Mouse (Mus musculus) Patski (cell line): ENCODE results near the gene Eln. TPM values are rescaled to one million over a fixed set of nuclear protein-coding genes. Genes with fewer than 3 reads are reported as not detected.

Experiments used
- ATAC-seq: fragments of 100-300 bp; one replicate; pipeline ENCODE4 v1.8.0; 2021
- CTCF ChIA-PET: fragments of 350-600 bp; sonication (Branson Sonifier 250); formaldehyde crosslinking; loops from one replicate; lab custom pipeline; 2022; ENCODE audit warnings: inconsistent platforms; lab: Charles Lee
- POLR2A ChIA-PET: fragments of 350-600 bp; sonication (Branson Sonifier 250); formaldehyde crosslinking; loops from one replicate; lab custom pipeline; 2022; ENCODE audit warnings: antibody characterized with exemption, inconsistent platforms; lab: Charles Lee
- DNase-seq: peaks from one replicate; pipeline ENCODE4 v3.0.0-alpha.2; 2011; ENCODE audit warnings: low read depth, low spot score
- H3K27me3 ChIP-seq: fragments of 371-371 bp; one replicate; pipeline ENCODE4 v1.5.1; 2021
- CTCF ChIP-seq: fragments of 100-300 bp; IDR thresholded peaks from one replicate; pipeline ENCODE4 v1.5.1; 2021
- in situ Hi-C: fragments of 300-500 bp; cut with MboI; formaldehyde crosslinking; loops from 3 replicates; pipeline ENCODE4 v1.11.1; 2018; ENCODE audit warnings: low pct_unique_long_range_greater_than_20kb, mixed read lengths
- polyA plus RNA-seq: library from polyadenylated mRNA; unstranded; gene quantifications from one replicate; pipeline ENCODE4 v1.2.3, GENCODE M21; 2021

The Eln gene
- polyA plus RNA-seq, 1 experiment from 2014 or later = not detected

- H3K27me3 ChIP-seq = peaks cover 20% of the 10 kb centered on the region
- no peak for ATAC-seq
- ChIA-PET CTCF (no interaction called here), POLR2A (no interaction called here)
- no peak for TF ChIP-seq CTCF
- in situ Hi-C loops = loop anchor here (5.0 kb wide), 1 partner anchor 156 kb away; no protein-coding TSS in a partner anchor
- DNase-seq = no peak
These were observed 1.3 kb downstream of the Eln start for GRCm38 (mm10) chr5:134745801-134746200.

GRCm38 (mm10) chr5:134745000-134745399, 2.1 kb downstream of the Eln start:
- POLR2A ChIA-PET = no interaction called here
- no peak for TF ChIP-seq CTCF
- DNase-seq (no peak), ATAC-seq (no peak)
- CTCF ChIA-PET = interaction anchor here (1.2 kb wide), 1 partner anchor 11 kb away, joined by 3 read pairs; no protein-coding TSS in a partner anchor
- in situ Hi-C loops = loop anchor here (5.0 kb wide), 1 partner anchor 157 kb away; no protein-coding TSS in a partner anchor
- H3K27me3 ChIP-seq = peaks cover 17% of the 10 kb centered on the region

GRCm38 (mm10) chr5:134743991-134744390, 3.1 kb downstream of the Eln start:
- in situ Hi-C loops = no loop called here
- CTCF ChIA-PET = interaction anchor here (1.1 to 1.4 kb wide), 2 partner anchors 12 to 29 kb away, joined by 3 read pairs; no protein-coding TSS in a partner anchor
- TF ChIP-seq CTCF = no peak
- DNase-seq = no peak
- peaks cover 17% of the 10 kb centered on the region for H3K27me3 ChIP-seq
- POLR2A ChIA-PET = no interaction called here
- no peak for ATAC-seq

GRCm38 (mm10) chr5:134742221-134742795, 4.8 kb downstream of the Eln start:
- ATAC-seq (no peak), DNase-seq (no peak)
- ChIA-PET POLR2A (no interaction called here), CTCF (interaction anchor here (0.7 to 1.3 kb wide), 2 partner anchors 11 to 68 kb away, joined by 3 read pairs; no protein-coding TSS in a partner anchor)
- no peak for TF ChIP-seq CTCF
- in situ Hi-C loops = no loop called here
- peaks cover 17% of the 10 kb centered on the region for H3K27me3 ChIP-seq

- ChIA-PET POLR2A (no interaction called here), CTCF (no interaction called here)
- in situ Hi-C loops = no loop called here
- no peak for TF ChIP-seq CTCF
- DNase-seq (no peak), ATAC-seq (no peak)
- peaks cover 10% of the 10 kb centered on the region for H3K27me3 ChIP-seq
These were observed 6.4 kb downstream of the Eln start for GRCm38 (mm10) chr5:134740501-134741341.

GRCm38 (mm10) chr5:134739951-134740350, 7.2 kb downstream of the Eln start:
- ChIA-PET POLR2A (no interaction called here), CTCF (interaction anchor here (1.2 kb wide), 1 partner anchor 10 kb away, joined by 4 read pairs; no protein-coding TSS in a partner anchor)
- in situ Hi-C loops = no loop called here
- no peak for DNase-seq
- no peak for TF ChIP-seq CTCF
- ATAC-seq = no peak
- peaks cover 3% of the 10 kb centered on the region for H3K27me3 ChIP-seq

GRCm38 (mm10) chr5:134734920-134735319, 12.2 kb downstream of the Eln start:
- POLR2A ChIA-PET = no interaction called here
- CTCF ChIA-PET = interaction anchor here (0.9 to 4.2 kb wide), 2 partner anchors 10 to 13 kb away, joined by 3 to 13 read pairs; partner anchors contain the start of gene Eln
- in situ Hi-C loops = no loop called here
- TF ChIP-seq CTCF = no peak
- no peak for DNase-seq
- no peaks in the 10 kb centered on the region for H3K27me3 ChIP-seq
- ATAC-seq = no peak

GRCm38 (mm10) chr5:134734072-134734471, 13.1 kb downstream of the Eln start:
- POLR2A ChIA-PET = no interaction called here
- no peak for TF ChIP-seq CTCF
- CTCF ChIA-PET = interaction anchor here (0.9 to 1.0 kb wide), 2 partner anchors 11 to 167 kb away, joined by 3 read pairs; no protein-coding TSS in a partner anchor
- ATAC-seq (no peak), DNase-seq (no peak)
- no peaks in the 10 kb centered on the region for H3K27me3 ChIP-seq
- in situ Hi-C loops = no loop called here

GRCm38 (mm10) chr5:134733241-134733640, 13.9 kb downstream of the Eln start:
- in situ Hi-C loops = no loop called here
- ChIA-PET POLR2A (no interaction called here), CTCF (interaction anchor here (1.4 kb wide), 1 partner anchor 15 kb away, joined by 5 read pairs; no protein-coding TSS in a partner anchor)

GRCm38 (mm10) chr5:134729124-134729523, 18.0 kb downstream of the Eln start:
- CTCF ChIA-PET = no interaction called here
- in situ Hi-C loops = no loop called here
- POLR2A ChIA-PET = no interaction called here
- DNase-seq = no peak
- no peaks in the 10 kb centered on the region for H3K27me3 ChIP-seq
- no peak for TF ChIP-seq CTCF
- ATAC-seq = no peak

More at GRCm38 (mm10) chr5:134733241-134733640, 13.9 kb downstream of the Eln start:
- no peaks in the 10 kb centered on the region for H3K27me3 ChIP-seq
- no peak for ATAC-seq
- DNase-seq = no peak
- no peak for TF ChIP-seq CTCF

GRCm38 (mm10) chr5:134728535-134728934, 18.6 kb downstream of the Eln start:
- DNase-seq (no peak), ATAC-seq (no peak)
- no peaks in the 10 kb centered on the region for H3K27me3 ChIP-seq
- in situ Hi-C loops = no loop called here
- ChIA-PET CTCF (no interaction called here), POLR2A (no interaction called here)
- TF ChIP-seq CTCF = no peak
